Mouse (Mus musculus): ENCODE measurements at regions not wholly inside any gene's neighbourhood (a gene's known extent, or its start where the extent isn't known, plus 50 kb on each side); places are given as distances from the start of the nearest gene placed in this dataset.
"Not testable (repeated sequence)": the region's sequence is repeated elsewhere in the genome, so short reads cannot be mapped to it uniquely, and the experiment has no call there.

GRCm38 (mm10) chr10:120726369-120726768 is 172.5 kb downstream of the Msrb3 start:
- no peak for DNase-seq

GRCm38 (mm10) chr10:120721956-120722532 is 176.9 kb downstream of the Msrb3 start:
- DNase-seq, result no peak

- DNase-seq, result no peak
Observed at GRCm38 (mm10) chr10:120720981-120721380, 177.9 kb downstream of the Msrb3 start.

GRCm38 (mm10) chr10:120720061-120720460 is 178.8 kb downstream of the Msrb3 start:
- no peak for DNase-seq

GRCm38 (mm10) chr10:120717159-120717567 is 181.7 kb downstream of the Msrb3 start:
- no peak for DNase-seq

GRCm38 (mm10) chr10:120716391-120716790 is 182.5 kb downstream of the Msrb3 start:
- DNase-seq, result peak; percentile 32

GRCm38 (mm10) chr10:120707771-120708750 is 190.8 kb downstream of the Msrb3 start:
- peak; percentile 17 for DNase-seq

- DNase-seq, result no peak
Observed at GRCm38 (mm10) chr10:120706684-120707290, 192.1 kb downstream of the Msrb3 start.

GRCm38 (mm10) chr10:120701833-120702232 is 197.1 kb downstream of the Msrb3 start:
- DNase-seq, result peak; percentile 86

- peak; percentile 51 for DNase-seq
Observed at GRCm38 (mm10) chr10:120697275-120697856, 201.5 kb downstream of the Msrb3 start.

- no peak for DNase-seq
Observed at GRCm38 (mm10) chr10:120696481-120696880, 202.4 kb downstream of the Msrb3 start.

GRCm38 (mm10) chr10:120694472-120694871 is 204.4 kb downstream of the Msrb3 start:
- peak; percentile 20 for DNase-seq

GRCm38 (mm10) chr10:120691451-120691850 is 207.4 kb downstream of the Msrb3 start:
- no peak for DNase-seq

GRCm38 (mm10) chr10:120686123-120686522 is 209.9 kb upstream of the Hmga2 start:
- peak; percentile 35 for DNase-seq

- no peak for DNase-seq
Observed at GRCm38 (mm10) chr10:120682021-120682420, 205.8 kb upstream of the Hmga2 start.

- no peak for DNase-seq
Observed at GRCm38 (mm10) chr10:120679982-120680381, 203.7 kb upstream of the Hmga2 start.

GRCm38 (mm10) chr10:120678277-120678676 is 202.0 kb upstream of the Hmga2 start:
- no peak for DNase-seq

GRCm38 (mm10) chr10:120675369-120675768 is 199.1 kb upstream of the Hmga2 start:
- DNase-seq, result no peak

GRCm38 (mm10) chr10:120674321-120675045 is 198.2 kb upstream of the Hmga2 start:
- DNase-seq, result no peak

- DNase-seq, result not testable (repeated sequence)
Observed at GRCm38 (mm10) chr10:120667678-120668031, 191.4 kb upstream of the Hmga2 start.

- peak; percentile 57 for DNase-seq
Observed at GRCm38 (mm10) chr10:120666985-120667677, 190.9 kb upstream of the Hmga2 start.

Data from thymus, postnatal 4 days (tissue).